In the genomic region with DNA sequence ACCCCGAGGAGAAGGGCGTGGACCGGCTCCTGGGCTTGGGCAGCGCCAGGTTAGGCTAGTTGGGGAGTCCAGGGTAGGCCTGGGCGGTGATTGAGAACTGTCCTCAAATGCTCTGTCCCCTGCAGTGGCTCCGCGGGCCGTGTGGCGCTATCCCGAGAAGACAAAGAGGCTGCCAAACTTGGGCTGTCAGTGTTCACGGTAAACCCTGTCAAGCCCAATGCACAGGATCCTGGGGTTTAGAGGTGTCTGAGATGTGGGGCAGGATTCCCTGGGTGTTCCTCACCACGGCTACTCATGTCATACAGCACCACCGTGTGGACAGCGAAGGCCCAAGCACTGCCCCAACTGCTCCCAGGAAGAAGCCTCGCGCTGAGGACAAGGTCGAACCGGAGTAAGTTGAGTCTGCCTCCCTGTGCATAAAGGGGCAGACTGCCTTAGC, we compare ENCODE assay signal across 8 mouse cellular contexts. TPM values are rescaled to one million over a fixed set of nuclear protein-coding genes. Genes with fewer than 3 reads are reported as not detected.
DNase-seq lines count a peak whose midpoint lies in the region; ATAC-seq and TF ChIP-seq lines count a peak whose summit lies in the region.

No protein-coding gene starts in this region.

- ATAC-seq in common myeloid progenitor, adult 5-6 weeks (replicated peaks; ENCODE audit: low read depth, poor library complexity, severe bottlenecking) = peak; percentile 67
- peak; percentile 68 for ATAC-seq in intestine, postnatal 0 days
- peak; percentile 61 for ATAC-seq in midbrain, postnatal 0 days (ENCODE audit: low FRiP score)
- ATAC-seq in stomach, embryonic 16.5 days (ENCODE audit: insufficient read depth, low FRiP score) = peak; percentile 71

- H3K27me3 ChIP-seq in intestine, postnatal 0 days (replicated peaks; ENCODE audit: control insufficient read depth, insufficient read depth, low read length) = no peaks in the 10 kb centered on the region
- no peaks in the 10 kb centered on the region for H3K27me3 ChIP-seq in liver, adult 2 months (ENCODE audit: control insufficient read depth, insufficient read depth, low read length)
- no peaks in the 10 kb centered on the region for H3K27me3 ChIP-seq in midbrain, postnatal 0 days (ENCODE audit: insufficient read depth, low read length)
- no peaks in the 10 kb centered on the region for H3K27me3 ChIP-seq in stomach, embryonic 16.5 days (ENCODE audit: control insufficient read depth, insufficient read depth, low read length)

- no peak for TF ChIP-seq POLR2A in liver, adult 2 months (IDR thresholded peaks at IDR 0.05; ENCODE audit: extremely low read depth, insufficient read depth, low read length)

- H3K4me3 ChIP-seq in intestine, postnatal 0 days (ENCODE audit: low read depth, low read length) = peak overlapping the region; percentile 90
- peak overlapping the region; percentile 89 for H3K4me3 ChIP-seq in liver, adult 2 months (ENCODE audit: insufficient read depth, low read depth, low read length)
- H3K4me3 ChIP-seq in midbrain, postnatal 0 days (ENCODE audit: low read depth, low read length) = peak overlapping the region; percentile 92
- peak overlapping the region; percentile 97 for H3K4me3 ChIP-seq in stomach, embryonic 16.5 days (replicated peaks; ENCODE audit: low read length)

- intact Hi-C loops in gastrocnemius, postnatal 36 days (cut with DNase I) = no loop called here

- peaks cover 12% of the 10 kb centered on the region; the same call in 1 of the 2 replicates for H3K79me2 ChIP-seq in liver, adult 2 months (ENCODE audit: control insufficient read depth, insufficient read depth, low read length)

- H3K9ac ChIP-seq in intestine, postnatal 0 days (ENCODE audit: low read depth, low read length) = peak overlapping the region; percentile 83
- H3K9ac ChIP-seq in liver, adult 2 months (ENCODE audit: low read depth, low read length) = peak overlapping the region; percentile 96
- peak overlapping the region; percentile 91 for H3K9ac ChIP-seq in midbrain, postnatal 0 days (replicated peaks; ENCODE audit: low read length, poor library complexity, severe bottlenecking)
- peak overlapping the region; percentile 95 for H3K9ac ChIP-seq in stomach, embryonic 16.5 days (ENCODE audit: low read length)

- H3K4me1 ChIP-seq in intestine, postnatal 0 days (replicated peaks; ENCODE audit: control insufficient read depth, insufficient read depth, low read length) = 0 out of 2 replicates have a peak, but pooled peaks cover 3% of the 10 kb centered on the region
- peaks cover 15% of the 10 kb centered on the region for H3K4me1 ChIP-seq in liver, adult 2 months (ENCODE audit: control insufficient read depth, insufficient read depth, low read length)
- no peaks in the 10 kb centered on the region for H3K4me1 ChIP-seq in midbrain, postnatal 0 days (ENCODE audit: insufficient read depth, low read length)
- H3K4me1 ChIP-seq in stomach, embryonic 16.5 days (ENCODE audit: control insufficient read depth, insufficient read depth, low read length) = peaks cover 23% of the 10 kb centered on the region

- H3K9me3 ChIP-seq in intestine, postnatal 0 days (ENCODE audit: control insufficient read depth) = no peaks in the 10 kb centered on the region
- no peaks in the 10 kb centered on the region for H3K9me3 ChIP-seq in midbrain, postnatal 0 days (ENCODE audit: low read length)
- H3K9me3 ChIP-seq in stomach, embryonic 16.5 days (replicated peaks; ENCODE audit: control insufficient read depth, low read length) = no peaks in the 10 kb centered on the region

- peak overlapping the region; percentile 97 for H3K27ac ChIP-seq in intestine, postnatal 0 days (ENCODE audit: low read depth, low read length)
- H3K27ac ChIP-seq in liver, adult 2 months (replicated peaks; ENCODE audit: insufficient read depth, low read depth, low read length) = peak overlapping the region; percentile 12; the same call in 1 of the 2 replicates
- peak overlapping the region; percentile 92; the same call in 1 of the 2 replicates for H3K27ac ChIP-seq in midbrain, postnatal 0 days (ENCODE audit: low read depth, low read length)
- H3K27ac ChIP-seq in stomach, embryonic 16.5 days (ENCODE audit: low read length) = peak overlapping the region; percentile 96

- peak; percentile 70 for DNase-seq in ovary, adult 18-20 months (ENCODE audit: low spot score)
- DNase-seq in ovary, postnatal 10 days (ENCODE audit: low spot score) = no peak
- DNase-seq in gastrocnemius, postnatal 36 days = peak; percentile 42 to 45
- peak; percentile 76 for DNase-seq in liver, adult 2 months (ENCODE audit: extremely low read depth, low read depth, low spot score)
- DNase-seq in midbrain, postnatal 0 days (ENCODE audit: low spot score) = peak; percentile 81

- H3K36me3 ChIP-seq in intestine, postnatal 0 days (ENCODE audit: control insufficient read depth, insufficient read depth) = peaks cover 49% of the 10 kb centered on the region
- peaks cover 27% of the 10 kb centered on the region for H3K36me3 ChIP-seq in liver, adult 2 months (ENCODE audit: control insufficient read depth, insufficient read depth, low read length)
- H3K36me3 ChIP-seq in midbrain, postnatal 0 days (ENCODE audit: insufficient read depth, low read length) = peaks cover 26% of the 10 kb centered on the region
- H3K36me3 ChIP-seq in stomach, embryonic 16.5 days (ENCODE audit: control insufficient read depth, insufficient read depth, low read length) = peaks cover 6% of the 10 kb centered on the region; the same call in 1 of the 2 replicates

- 8% methylated on average over 18 of the region's 18 CpGs for WGBS in intestine, postnatal 0 days
- 4% methylated on average over 18 of the region's 18 CpGs for WGBS in liver, adult 2 months
- 9% methylated on average over 18 of the region's 18 CpGs for WGBS in midbrain, postnatal 0 days
- 9% methylated on average over 18 of the region's 18 CpGs for WGBS in stomach, embryonic 16.5 days

- H3K4me2 ChIP-seq in intestine, postnatal 0 days (replicated peaks; ENCODE audit: low read depth) = peak overlapping the region; percentile 85
- H3K4me2 ChIP-seq in midbrain, postnatal 0 days (ENCODE audit: low read depth, low read length, poor library complexity, severe bottlenecking) = peak overlapping the region; percentile 88
- H3K4me2 ChIP-seq in stomach, embryonic 16.5 days (ENCODE audit: low read depth, low read length) = peak overlapping the region; percentile 82

- peak; percentile 86 for TF ChIP-seq CTCF in intestine, postnatal 0 days (IDR thresholded peaks at IDR 0.05; ENCODE audit: low read depth)
- TF ChIP-seq CTCF in liver, adult 2 months (IDR thresholded peaks at IDR 0.05; ENCODE audit: low read depth, low read length) = peak; percentile 89
- peak; percentile 80 for TF ChIP-seq CTCF in midbrain, postnatal 0 days (IDR thresholded peaks at IDR 0.05)

RNA-seq across cellular contexts. Expression of gene 2310033P09Rik, which starts 0.9 kb away (rescaled TPM):
- total RNA-seq in common myeloid progenitor, adult 5-6 weeks (2017) = 16.6 and 18.6 TPM in 2 replicates
- 1 to 10 TPM; 2.7 to 3.5 TPM for total RNA-seq in gastrocnemius, postnatal 36 days (2021)
- polyA plus RNA-seq in intestine, postnatal 0 days (2015; fragmentation: Nextera tagmentation; extraction: Ambion mirVana) = 24.1 and 30.6 TPM in 2 replicates
- 2.6 and 3.2 TPM in 2 replicates for total RNA-seq in liver, adult 2 months (2014; rRNA removed)
- polyA plus RNA-seq in liver, adult 2 months (2012; rRNA removed) = 8.5 and 9.2 TPM in 2 replicates
- total RNA-seq in midbrain, postnatal 0 days (2014; rRNA removed) = 7.0 and 7.3 TPM in 2 replicates
- 25.5 and 28.3 TPM in 2 replicates for polyA plus RNA-seq in midbrain, postnatal 0 days (2015; fragmentation: Nextera tagmentation; extraction: Ambion mirVana)
- polyA plus RNA-seq in stomach, embryonic 16.5 days (2015; fragmentation: Nextera tagmentation; extraction: Ambion mirVana) = 22.5 and 24.9 TPM in 2 replicates

RNA-seq across cellular contexts. Expression of gene Mrpl55, which starts 6.7 kb away (rescaled TPM):
- total RNA-seq in common myeloid progenitor, adult 5-6 weeks (2017) = 49.7 and 68.8 TPM in 2 replicates
- total RNA-seq in gastrocnemius, postnatal 36 days (2021) = 10 to 100 TPM; 47.5 to 49.6 TPM
- polyA plus RNA-seq in intestine, postnatal 0 days (2015; fragmentation: Nextera tagmentation; extraction: Ambion mirVana) = 87.1 and 96.5 TPM in 2 replicates
- total RNA-seq in liver, adult 2 months (2014; rRNA removed) = 25.1 and 28.1 TPM in 2 replicates
- polyA plus RNA-seq in liver, adult 2 months (2012; rRNA removed) = 26.2 and 37.7 TPM in 2 replicates
- 65.0 and 80.6 TPM in 2 replicates for total RNA-seq in midbrain, postnatal 0 days (2014; rRNA removed)
- polyA plus RNA-seq in midbrain, postnatal 0 days (2015; fragmentation: Nextera tagmentation; extraction: Ambion mirVana) = 104 and 112 TPM in 2 replicates
- polyA plus RNA-seq in stomach, embryonic 16.5 days (2015; fragmentation: Nextera tagmentation; extraction: Ambion mirVana) = 75.5 and 78.9 TPM in 2 replicates

RNA-seq across cellular contexts. Expression of gene Guk1, which starts 17.0 kb away (rescaled TPM):
- 26.8 and 36.6 TPM in 2 replicates for total RNA-seq in common myeloid progenitor, adult 5-6 weeks (2017)
- 10 to 100 TPM; 21.2 to 24.7 TPM for total RNA-seq in gastrocnemius, postnatal 36 days (2021)
- polyA plus RNA-seq in intestine, postnatal 0 days (2015; fragmentation: Nextera tagmentation; extraction: Ambion mirVana) = 110 and 119 TPM in 2 replicates
- 46.2 and 48.3 TPM in 2 replicates for total RNA-seq in liver, adult 2 months (2014; rRNA removed)
- polyA plus RNA-seq in liver, adult 2 months (2012; rRNA removed) = 48.7 and 69.7 TPM in 2 replicates
- 125 and 141 TPM in 2 replicates for total RNA-seq in midbrain, postnatal 0 days (2014; rRNA removed)
- polyA plus RNA-seq in midbrain, postnatal 0 days (2015; fragmentation: Nextera tagmentation; extraction: Ambion mirVana) = 289 and 314 TPM in 2 replicates
- polyA plus RNA-seq in stomach, embryonic 16.5 days (2015; fragmentation: Nextera tagmentation; extraction: Ambion mirVana) = 128 and 129 TPM in 2 replicates

RNA-seq across cellular contexts. Expression of gene Arf1, which starts 19.0 kb away (rescaled TPM):
- 300 and 320 TPM in 2 replicates for total RNA-seq in common myeloid progenitor, adult 5-6 weeks (2017)
- total RNA-seq in gastrocnemius, postnatal 36 days (2021) = 100 to 1,000 TPM; 192 to 206 TPM
- 574 and 605 TPM in 2 replicates for polyA plus RNA-seq in intestine, postnatal 0 days (2015; fragmentation: Nextera tagmentation; extraction: Ambion mirVana)
- total RNA-seq in liver, adult 2 months (2014; rRNA removed) = 194 and 214 TPM in 2 replicates
- polyA plus RNA-seq in liver, adult 2 months (2012; rRNA removed) = 319 and 336 TPM in 2 replicates
- 372 and 409 TPM in 2 replicates for total RNA-seq in midbrain, postnatal 0 days (2014; rRNA removed)
- polyA plus RNA-seq in midbrain, postnatal 0 days (2015; fragmentation: Nextera tagmentation; extraction: Ambion mirVana) = 626 and 656 TPM in 2 replicates
- 717 and 769 TPM in 2 replicates for polyA plus RNA-seq in stomach, embryonic 16.5 days (2015; fragmentation: Nextera tagmentation; extraction: Ambion mirVana)

RNA-seq across cellular contexts. Expression of gene Gjc2, which starts 26.0 kb away (rescaled TPM):
- total RNA-seq in common myeloid progenitor, adult 5-6 weeks (2017) = not detected in 2 replicates
- total RNA-seq in gastrocnemius, postnatal 36 days (2021) = under 1 TPM; 0.23 to 0.42 TPM
- polyA plus RNA-seq in intestine, postnatal 0 days (2015; fragmentation: Nextera tagmentation; extraction: Ambion mirVana) = 2.2 and 2.3 TPM in 2 replicates
- 0.40 and 0.46 TPM in 2 replicates for total RNA-seq in liver, adult 2 months (2014; rRNA removed)
- polyA plus RNA-seq in liver, adult 2 months (2012; rRNA removed) = 0.66 and 0.76 TPM in 2 replicates
- 0.38 and 0.99 TPM in 2 replicates for total RNA-seq in midbrain, postnatal 0 days (2014; rRNA removed)
- polyA plus RNA-seq in midbrain, postnatal 0 days (2015; fragmentation: Nextera tagmentation; extraction: Ambion mirVana) = 0.27 and 0.44 TPM in 2 replicates
- 0.62 and 0.64 TPM in 2 replicates for polyA plus RNA-seq in stomach, embryonic 16.5 days (2015; fragmentation: Nextera tagmentation; extraction: Ambion mirVana)

Comparison
In these comparisons a context has a peak if more than half of its experiments do, and no peak if none do; other contexts are left out.
1. H3K27ac ChIP-seq: peak in every context shown above with its lines; median percentile 97 in intestine, postnatal 0 days; 96 in stomach, embryonic 16.5 days; 92 in midbrain, postnatal 0 days; 12 in liver, adult 2 months.